Mouse (Mus musculus) bone marrow macrophage, adult 2 months (primary cell): ENCODE measurements around the gene Tlcd2. TPM values are rescaled to one million over a fixed set of nuclear protein-coding genes. Genes with fewer than 3 reads are reported as not detected.

ENCODE experiments used
- H3K27ac ChIP-seq: 2 replicates; pipeline ENCODE4 v1.5.1; 2012; ENCODE audit warnings: low read depth, low read length; ENCODE audit not compliant: insufficient read depth
- H3K4me1 ChIP-seq: 2 replicates; pipeline ENCODE4 v1.6.1; 2012; ENCODE audit warnings: low read length; ENCODE audit not compliant: control insufficient read depth, insufficient read depth
- H3K4me3 ChIP-seq: 2 replicates; pipeline ENCODE4 v1.5.1; 2012; ENCODE audit warnings: mild to moderate bottlenecking, low read length, moderate library complexity; ENCODE audit not compliant: insufficient read depth
- CTCF ChIP-seq: IDR thresholded peaks from 2 replicates; pipeline ENCODE4 v1.5.1; 2012; ENCODE audit warnings: low read depth, mild to moderate bottlenecking, low read length, moderate library complexity
- POLR2A ChIP-seq: IDR thresholded peaks from 2 replicates; pipeline ENCODE4 v1.6.1; 2012; ENCODE audit warnings: mild to moderate bottlenecking, low read depth, low read length, borderline replicate concordance
- polyA plus RNA-seq: library from polyadenylated mRNA; stranded (reverse); fragments of >200 nt; gene quantifications from 2 replicates; pipeline ENCODE4 v1.2.4, GENCODE M21; 2012; ENCODE audit not compliant: missing spikeins, insufficient read depth, insufficient read length

Tlcd2 gene
- polyA plus RNA-seq, 1 experiment: 3.6 TPM

GRCm38 (mm10) chr11:75424459-75424858, 37.1 kb upstream of the Tlcd2 start:
- peaks cover 11% of the 10 kb centered on the region for H3K4me1 ChIP-seq
- no peak overlapping the region for H3K4me3 ChIP-seq
- H3K27ac ChIP-seq: no peak overlapping the region
- TF ChIP-seq CTCF (no peak), POLR2A (no peak)

GRCm38 (mm10) chr11:75429019-75429705, 32.4 kb upstream of the Tlcd2 start:
- Histone ChIP-seq H3K27ac (peak overlapping the region; percentile 72), H3K4me3 (peak overlapping the region; percentile 3; the same call in 1 of the 2 replicates), H3K4me1 (peaks cover 14% of the 10 kb centered on the region)
- no peak for TF ChIP-seq CTCF
- no peak for TF ChIP-seq POLR2A

- Histone ChIP-seq H3K4me1 (peaks cover 14% of the 10 kb centered on the region), H3K27ac (no peak overlapping the region), H3K4me3 (no peak overlapping the region)
- TF ChIP-seq POLR2A (no peak), CTCF (no peak)
Measured at GRCm38 (mm10) chr11:75431307-75431706, 30.2 kb upstream of the Tlcd2 start.

- TF ChIP-seq POLR2A: no peak
- 0 out of 2 replicates have a peak, but pooled peaks have one; percentile 19 for TF ChIP-seq CTCF
- peaks cover 7% of the 10 kb centered on the region for H3K4me1 ChIP-seq
- H3K4me3 ChIP-seq: no peak overlapping the region
- no peak overlapping the region for H3K27ac ChIP-seq
Measured at GRCm38 (mm10) chr11:75434138-75434537, 27.4 kb upstream of the Tlcd2 start.

GRCm38 (mm10) chr11:75438194-75438593, 23.3 kb upstream of the Tlcd2 start:
- Histone ChIP-seq H3K27ac (no peak overlapping the region), H3K4me3 (no peak overlapping the region), H3K4me1 (no peaks in the 10 kb centered on the region)
- TF ChIP-seq POLR2A: no peak
- no peak for TF ChIP-seq CTCF

- Histone ChIP-seq H3K4me1 (no peaks in the 10 kb centered on the region), H3K27ac (no peak overlapping the region), H3K4me3 (no peak overlapping the region)
- no peak for TF ChIP-seq CTCF
- no peak for TF ChIP-seq POLR2A
Measured at GRCm38 (mm10) chr11:75438804-75439203, 22.7 kb upstream of the Tlcd2 start.

- no peak within 1 kb of the TSS for H3K27ac ChIP-seq
- TF ChIP-seq POLR2A: no peak
- no peak for TF ChIP-seq CTCF
- H3K4me1 ChIP-seq: no peaks in the 10 kb centered on the region
- H3K4me3 ChIP-seq: no peak within 1 kb of the TSS
Measured at GRCm38 (mm10) chr11:75439363-75439762, 22.2 kb upstream of the Tlcd2 start, which contains the start of gene Serpinf2. TSS of gene Serpinf2 (minus strand) at chr11:75439591.

GRCm38 (mm10) chr11:75439951-75440350, 21.6 kb upstream of the Tlcd2 start:
- no peak overlapping the region for H3K27ac ChIP-seq
- no peak for TF ChIP-seq POLR2A
- TF ChIP-seq CTCF: no peak
- no peaks in the 10 kb centered on the region for H3K4me1 ChIP-seq
- no peak overlapping the region for H3K4me3 ChIP-seq

GRCm38 (mm10) chr11:75441034-75441433, 20.5 kb upstream of the Tlcd2 start:
- Histone ChIP-seq H3K4me1 (no peaks in the 10 kb centered on the region), H3K4me3 (no peak overlapping the region), H3K27ac (no peak overlapping the region)
- TF ChIP-seq POLR2A (no peak), CTCF (no peak)

- Histone ChIP-seq H3K4me3 (no peak overlapping the region), H3K27ac (no peak overlapping the region), H3K4me1 (no peaks in the 10 kb centered on the region)
- TF ChIP-seq POLR2A: no peak
- TF ChIP-seq CTCF: no peak
Measured at GRCm38 (mm10) chr11:75441601-75442000, 19.9 kb upstream of the Tlcd2 start.
